Mouse (Mus musculus): Measurements from ENCODE around the gene Adipoq.

The Adipoq gene

DNA sequence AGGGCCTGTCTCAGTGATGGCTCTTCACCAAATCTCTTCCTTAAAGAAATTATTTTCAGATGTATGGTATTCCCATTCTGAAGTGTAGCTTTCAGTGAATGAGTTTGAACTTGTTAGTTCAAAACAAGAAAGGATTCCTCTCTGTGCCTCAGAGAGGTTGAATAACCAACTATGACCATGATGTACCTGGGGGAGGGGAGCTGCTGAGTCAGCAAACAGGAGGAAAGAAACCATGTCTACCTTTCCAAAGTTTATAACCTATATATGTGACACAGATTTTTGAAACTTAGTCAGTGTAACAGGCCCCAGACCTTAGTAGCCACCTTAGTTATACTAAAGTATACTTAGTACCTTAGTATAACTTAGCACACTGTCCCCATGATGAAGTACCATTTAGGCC is 55.2 kb downstream of the Adipoq start:
- no peak for DNase-seq (ENCODE audit: low spot score in 2 of 2)

Measured in frontal cortex, postnatal 25 days (tissue).